Mouse (Mus musculus): ENCODE measurements around the gene Myh6. TPM values are rescaled to one million over a fixed set of nuclear protein-coding genes. Genes with fewer than 3 reads are reported as not detected.

The Myh6 gene
- total and polyA plus RNA-seq, 3 experiments = 6,249 to 21,149 (median 19,033) TPM

- H3K27me3 ChIP-seq (ENCODE audit: control insufficient read depth, insufficient read depth, low read length) = no peaks in the 10 kb centered on the region
- H3K4me1 ChIP-seq (ENCODE audit: control insufficient read depth, insufficient read depth, low read length) = no peaks in the 10 kb centered on the region
- intact Hi-C loops (cut with DNase I) = no loop called here
- peak overlapping the region; percentile 94 for H3K9ac ChIP-seq (ENCODE audit: low read depth, low read length)
- peak in 1 of 2 experiments; percentile 21 for DNase-seq
- WGBS = 56% methylated on average over 6 of the region's 6 CpGs
- H3K27ac ChIP-seq = peak overlapping the region; percentile 93
- no peaks in the 10 kb centered on the region for H3K36me3 ChIP-seq (ENCODE audit: control insufficient read depth, insufficient read depth, low read length)
- peak overlapping the region; percentile 59 for H3K4me3 ChIP-seq
- H3K79me2 ChIP-seq (replicated peaks; ENCODE audit: control insufficient read depth, insufficient read depth, low read length) = no peaks in the 10 kb centered on the region
- peak; percentile 91; the same call in 1 of the 2 replicates for TF ChIP-seq EP300 (IDR thresholded peaks at IDR 0.05; ENCODE audit: insufficient read depth, low read depth, low read length)
- no peak for TF ChIP-seq CTCF (IDR thresholded peaks at IDR 0.05)
- TF ChIP-seq POLR2A (IDR thresholded peaks at IDR 0.05; ENCODE audit: insufficient read depth, low read depth, low read length) = peak; percentile 76
Observed at GRCm38 (mm10) chr14:54965631-54966030, 1.1 kb downstream of the Myh6 start.

GRCm38 (mm10) chr14:54965044-54965443, 1.7 kb downstream of the Myh6 start:
- peak in 1 of 2 experiments; percentile 27 for DNase-seq
- Histone ChIP-seq H3K9ac (ENCODE audit: low read depth, low read length) (peak overlapping the region; percentile 94), H3K27ac (peak overlapping the region; percentile 93)

GRCm38 (mm10) chr14:54963727-54964126, 3.0 kb downstream of the Myh6 start:
- H3K4me1 ChIP-seq (ENCODE audit: control insufficient read depth, insufficient read depth, low read length) = no peaks in the 10 kb centered on the region
- intact Hi-C loops (cut with DNase I) = no loop called here
- H3K9ac ChIP-seq (ENCODE audit: low read depth, low read length) = peak overlapping the region; percentile 94
- no peaks in the 10 kb centered on the region for H3K27me3 ChIP-seq (ENCODE audit: control insufficient read depth, insufficient read depth, low read length)
- TF ChIP-seq POLR2A (IDR thresholded peaks at IDR 0.05; ENCODE audit: insufficient read depth, low read depth, low read length) = peak; percentile 63; the same call in 1 of the 2 replicates
- TF ChIP-seq EP300 (IDR thresholded peaks at IDR 0.05; ENCODE audit: insufficient read depth, low read depth, low read length) = peak; percentile 84
- no peak for TF ChIP-seq CTCF (IDR thresholded peaks at IDR 0.05)
- peak overlapping the region; percentile 59 for H3K4me3 ChIP-seq
- DNase-seq = peak in 1 of 2 experiments; percentile 24
- no peaks in the 10 kb centered on the region; the same call in 1 of the 2 replicates for H3K36me3 ChIP-seq (ENCODE audit: control insufficient read depth, insufficient read depth, low read length)
- WGBS = 63% methylated on average over 11 of the region's 11 CpGs
- peak overlapping the region; percentile 93 for H3K27ac ChIP-seq
- H3K79me2 ChIP-seq (replicated peaks; ENCODE audit: control insufficient read depth, insufficient read depth, low read length) = no peaks in the 10 kb centered on the region

More at GRCm38 (mm10) chr14:54965044-54965443, 1.7 kb downstream of the Myh6 start:
- 65% methylated on average over 15 of the region's 15 CpGs for WGBS
- TF ChIP-seq CTCF (IDR thresholded peaks at IDR 0.05) (no peak), POLR2A (IDR thresholded peaks at IDR 0.05; ENCODE audit: insufficient read depth, low read depth, low read length) (peak; percentile 63; the same call in 1 of the 2 replicates), EP300 (IDR thresholded peaks at IDR 0.05; ENCODE audit: insufficient read depth, low read depth, low read length) (peak; percentile 91; the same call in 1 of the 2 replicates)
- H3K36me3 ChIP-seq (ENCODE audit: control insufficient read depth, insufficient read depth, low read length) = no peaks in the 10 kb centered on the region
- H3K4me3 ChIP-seq = peak overlapping the region; percentile 59
- no peaks in the 10 kb centered on the region for H3K27me3 ChIP-seq (ENCODE audit: control insufficient read depth, insufficient read depth, low read length)
- intact Hi-C loops (cut with DNase I) = no loop called here
- H3K79me2 ChIP-seq (replicated peaks; ENCODE audit: control insufficient read depth, insufficient read depth, low read length) = no peaks in the 10 kb centered on the region
- no peaks in the 10 kb centered on the region for H3K4me1 ChIP-seq (ENCODE audit: control insufficient read depth, insufficient read depth, low read length)

- intact Hi-C loops (cut with DNase I) = no loop called here
Observed at GRCm38 (mm10) chr14:54962714-54963113, 4.0 kb downstream of the Myh6 start.

GRCm38 (mm10) chr14:54961487-54961886, 5.2 kb downstream of the Myh6 start:
- intact Hi-C loops (cut with DNase I) = no loop called here
- peak overlapping the region; percentile 38 for H3K4me3 ChIP-seq
- TF ChIP-seq EP300 (IDR thresholded peaks at IDR 0.05; ENCODE audit: insufficient read depth, low read depth, low read length) (peak; percentile 96), CTCF (IDR thresholded peaks at IDR 0.05) (no peak), POLR2A (IDR thresholded peaks at IDR 0.05; ENCODE audit: insufficient read depth, low read depth, low read length) (peak; percentile 87)
- peak overlapping the region; percentile 69 for H3K9ac ChIP-seq (ENCODE audit: low read depth, low read length)
- H3K36me3 ChIP-seq (ENCODE audit: control insufficient read depth, insufficient read depth, low read length) = no peaks in the 10 kb centered on the region; the same call in 1 of the 2 replicates
- 53% methylated on average over 5 of the region's 5 CpGs for WGBS
- H3K27ac ChIP-seq = peak overlapping the region; percentile 71; the same call in 1 of the 2 replicates
- H3K27me3 ChIP-seq (ENCODE audit: control insufficient read depth, insufficient read depth, low read length) = no peaks in the 10 kb centered on the region
- no peaks in the 10 kb centered on the region for H3K4me1 ChIP-seq (ENCODE audit: control insufficient read depth, insufficient read depth, low read length)
- no peaks in the 10 kb centered on the region for H3K79me2 ChIP-seq (replicated peaks; ENCODE audit: control insufficient read depth, insufficient read depth, low read length)
- DNase-seq = no peak

More at GRCm38 (mm10) chr14:54962714-54963113, 4.0 kb downstream of the Myh6 start:
- DNase-seq = no peak
- peak overlapping the region; percentile 71 for H3K27ac ChIP-seq
- peak overlapping the region; percentile 59 for H3K4me3 ChIP-seq
- H3K27me3 ChIP-seq (ENCODE audit: control insufficient read depth, insufficient read depth, low read length) = no peaks in the 10 kb centered on the region
- H3K9ac ChIP-seq (ENCODE audit: low read depth, low read length) = peak overlapping the region; percentile 94
- no peaks in the 10 kb centered on the region for H3K79me2 ChIP-seq (replicated peaks; ENCODE audit: control insufficient read depth, insufficient read depth, low read length)
- no peaks in the 10 kb centered on the region; the same call in 1 of the 2 replicates for H3K36me3 ChIP-seq (ENCODE audit: control insufficient read depth, insufficient read depth, low read length)
- WGBS = 52% methylated on average over 7 of the region's 7 CpGs
- H3K4me1 ChIP-seq (ENCODE audit: control insufficient read depth, insufficient read depth, low read length) = no peaks in the 10 kb centered on the region
- TF ChIP-seq CTCF (IDR thresholded peaks at IDR 0.05) (no peak), EP300 (IDR thresholded peaks at IDR 0.05; ENCODE audit: insufficient read depth, low read depth, low read length) (peak; percentile 57), POLR2A (IDR thresholded peaks at IDR 0.05; ENCODE audit: insufficient read depth, low read depth, low read length) (peak; percentile 84)

- 31% methylated on average over 10 of the region's 10 CpGs for WGBS
- intact Hi-C loops (cut with DNase I) = no loop called here
Observed at GRCm38 (mm10) chr14:54960769-54961168, 6.0 kb downstream of the Myh6 start.

More at GRCm38 (mm10) chr14:54960769-54961168, 6.0 kb downstream of the Myh6 start:
- DNase-seq = no peak
- no peaks in the 10 kb centered on the region; the same call in 1 of the 2 replicates for H3K36me3 ChIP-seq (ENCODE audit: control insufficient read depth, insufficient read depth, low read length)
- H3K4me1 ChIP-seq (ENCODE audit: control insufficient read depth, insufficient read depth, low read length) = no peaks in the 10 kb centered on the region
- TF ChIP-seq POLR2A (IDR thresholded peaks at IDR 0.05; ENCODE audit: insufficient read depth, low read depth, low read length) (peak; percentile 72; the same call in 1 of the 2 replicates), CTCF (IDR thresholded peaks at IDR 0.05) (no peak), EP300 (IDR thresholded peaks at IDR 0.05; ENCODE audit: insufficient read depth, low read depth, low read length) (peak; percentile 33; the same call in 1 of the 2 replicates)
- H3K4me3 ChIP-seq = peak overlapping the region; percentile 38
- H3K9ac ChIP-seq (ENCODE audit: low read depth, low read length) = peak overlapping the region; percentile 69
- H3K27ac ChIP-seq = peak overlapping the region; percentile 4
- no peaks in the 10 kb centered on the region for H3K79me2 ChIP-seq (replicated peaks; ENCODE audit: control insufficient read depth, insufficient read depth, low read length)
- no peaks in the 10 kb centered on the region for H3K27me3 ChIP-seq (ENCODE audit: control insufficient read depth, insufficient read depth, low read length)
